Mouse (Mus musculus): ENCODE measurements around the gene Miox. TPM values are rescaled to one million over a fixed set of nuclear protein-coding genes. Genes with fewer than 3 reads are reported as not detected.

Miox gene
- polyA plus RNA-seq, 1 experiment from 2014 or later = not detected

- H3K4me1 ChIP-seq (ENCODE audit: control insufficient read depth, insufficient read depth, low read length) = peaks cover 6% of the 10 kb centered on the region; the same call in 1 of the 2 replicates
- peaks cover 10% of the 10 kb centered on the region for H3K36me3 ChIP-seq (ENCODE audit: control insufficient read depth, insufficient read depth, low read length)
- H3K4me2 ChIP-seq (ENCODE audit: low read length) = no peak within 1 kb of the TSS
- ATAC-seq (no peak), DNase-seq (ENCODE audit: low spot score) (no peak)
- H3K4me3 ChIP-seq (ENCODE audit: low read depth, low read length) = no peak within 1 kb of the TSS
- 18% methylated on average over 16 of the region's 16 CpGs for WGBS
- H3K9me3 ChIP-seq (replicated peaks; ENCODE audit: control insufficient read depth, low read length) = no peaks in the 10 kb centered on the region
- no peak within 1 kb of the TSS for H3K9ac ChIP-seq (ENCODE audit: low read length)
- no peak within 1 kb of the TSS for H3K27ac ChIP-seq (ENCODE audit: low read depth, low read length)
- peaks cover 46% of the 10 kb centered on the region for H3K27me3 ChIP-seq (replicated peaks; ENCODE audit: control insufficient read depth, insufficient read depth, low read length)
These were observed 42.8 kb downstream of the Miox start, which contains the start of gene Tymp for GRCm38 (mm10) chr15:89376957-89377356. Gene Tymp, minus strand, starts transcription at chr15:89377039.

- H3K9ac ChIP-seq (ENCODE audit: low read length) = no peak overlapping the region
- H3K27me3 ChIP-seq (replicated peaks; ENCODE audit: control insufficient read depth, insufficient read depth, low read length) = peaks cover 46% of the 10 kb centered on the region
- WGBS = 6% methylated on average over 18 of the region's 18 CpGs
- H3K36me3 ChIP-seq (ENCODE audit: control insufficient read depth, insufficient read depth, low read length) = peaks cover 6% of the 10 kb centered on the region
- no peak overlapping the region for H3K4me3 ChIP-seq (ENCODE audit: low read depth, low read length)
- ATAC-seq = no peak
- H3K4me1 ChIP-seq (ENCODE audit: control insufficient read depth, insufficient read depth, low read length) = peaks cover 6% of the 10 kb centered on the region; the same call in 1 of the 2 replicates
- no peak overlapping the region for H3K27ac ChIP-seq (ENCODE audit: low read depth, low read length)
- H3K4me2 ChIP-seq (ENCODE audit: low read length) = no peak overlapping the region
- no peaks in the 10 kb centered on the region for H3K9me3 ChIP-seq (replicated peaks; ENCODE audit: control insufficient read depth, low read length)
- no peak for DNase-seq (ENCODE audit: low spot score)
These were observed 43.2 kb downstream of the Miox start for GRCm38 (mm10) chr15:89377362-89377761.

DNA sequence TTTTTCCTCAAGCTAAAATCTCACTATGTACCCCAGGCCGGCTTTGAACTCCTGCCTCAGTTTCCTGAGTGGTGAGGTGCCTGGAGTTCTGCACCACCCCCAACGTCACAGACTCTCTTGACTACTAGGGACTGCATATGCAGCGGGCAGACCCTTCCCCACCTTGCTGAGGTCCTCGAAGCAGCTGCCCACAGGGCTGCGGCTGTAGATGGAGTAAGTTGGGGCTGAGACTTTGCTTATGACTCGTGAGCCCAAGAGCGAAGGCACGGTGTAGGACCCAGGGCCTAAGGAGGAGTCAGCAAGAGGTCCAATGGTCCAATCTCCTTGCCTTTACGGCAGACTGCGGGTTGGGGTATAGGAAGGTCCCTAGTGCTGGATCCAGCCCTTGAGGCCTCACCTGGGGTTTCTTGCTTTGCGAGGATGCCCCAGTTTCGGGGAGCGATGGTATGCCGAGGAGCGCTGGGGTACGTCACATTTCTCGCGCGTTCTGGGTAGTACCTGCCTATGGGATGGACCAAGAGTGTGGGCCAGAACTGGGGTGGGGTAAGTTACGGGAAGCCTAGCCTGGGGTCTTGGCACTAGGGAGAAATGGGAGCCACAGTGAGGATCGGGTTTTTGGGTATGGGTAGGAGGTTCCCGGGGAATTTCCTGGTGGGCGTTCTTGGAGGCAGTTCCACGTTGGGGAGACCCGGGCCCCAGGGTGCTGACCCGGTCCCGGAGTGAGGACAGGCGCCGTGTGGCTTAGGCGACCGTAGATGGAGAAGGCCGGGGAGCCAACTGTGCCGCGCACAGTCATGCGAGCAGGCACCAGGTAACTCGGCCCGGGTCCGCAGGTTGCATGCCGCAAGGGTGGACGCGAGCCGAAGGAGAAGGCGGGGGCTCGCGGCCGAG lies 44.0 kb downstream of the Miox start:
- DNase-seq (ENCODE audit: low spot score) (no peak), ATAC-seq (no peak)
- Histone ChIP-seq H3K27ac (ENCODE audit: low read depth, low read length) (no peak overlapping the region), H3K36me3 (ENCODE audit: control insufficient read depth, insufficient read depth, low read length) (no peaks in the 10 kb centered on the region), H3K9me3 (replicated peaks; ENCODE audit: control insufficient read depth, low read length) (no peaks in the 10 kb centered on the region), H3K27me3 (replicated peaks; ENCODE audit: control insufficient read depth, insufficient read depth, low read length) (peaks cover 46% of the 10 kb centered on the region), H3K4me3 (ENCODE audit: low read depth, low read length) (peak overlapping the region; percentile 27), H3K9ac (ENCODE audit: low read length) (peak overlapping the region; percentile 52), H3K4me1 (ENCODE audit: control insufficient read depth, insufficient read depth, low read length) (peaks cover 4% of the 10 kb centered on the region; the same call in 1 of the 2 replicates), H3K4me2 (ENCODE audit: low read length) (peak overlapping the region; percentile 58)
- 15% methylated on average over 43 of the region's 46 CpGs for WGBS

GRCm38 (mm10) chr15:89378831-89379401 lies 44.7 kb downstream of the Miox start, which contains the start of gene Odf3b:
Gene Odf3b, minus strand, starts transcription at chr15:89379282.
- no peaks in the 10 kb centered on the region for H3K36me3 ChIP-seq (ENCODE audit: control insufficient read depth, insufficient read depth, low read length)
- DNase-seq (ENCODE audit: low spot score) (peak; percentile 24), ATAC-seq (no peak)
- H3K27me3 ChIP-seq (replicated peaks; ENCODE audit: control insufficient read depth, insufficient read depth, low read length) = peaks cover 46% of the 10 kb centered on the region
- H3K4me2 ChIP-seq (ENCODE audit: low read length) = peak within 1 kb of the TSS; percentile 58
- peak within 1 kb of the TSS; percentile 52 for H3K9ac ChIP-seq (ENCODE audit: low read length)
- WGBS = under 1% methylated on average over 28 of the region's 33 CpGs
- H3K9me3 ChIP-seq (replicated peaks; ENCODE audit: control insufficient read depth, low read length) = no peaks in the 10 kb centered on the region
- H3K4me3 ChIP-seq (ENCODE audit: low read depth, low read length) = peak within 1 kb of the TSS; percentile 27
- no peak within 1 kb of the TSS for H3K27ac ChIP-seq (ENCODE audit: low read depth, low read length)
- peaks cover 4% of the 10 kb centered on the region; the same call in 1 of the 2 replicates for H3K4me1 ChIP-seq (ENCODE audit: control insufficient read depth, insufficient read depth, low read length)

GRCm38 (mm10) chr15:89379429-89379828 lies 45.2 kb downstream of the Miox start:
- Histone ChIP-seq H3K4me3 (ENCODE audit: low read depth, low read length) (peak overlapping the region; percentile 27), H3K4me2 (ENCODE audit: low read length) (peak overlapping the region; percentile 58), H3K9ac (ENCODE audit: low read length) (peak overlapping the region; percentile 52; the same call in 1 of the 2 replicates), H3K27ac (ENCODE audit: low read depth, low read length) (no peak overlapping the region), H3K36me3 (ENCODE audit: control insufficient read depth, insufficient read depth, low read length) (no peaks in the 10 kb centered on the region), H3K4me1 (ENCODE audit: control insufficient read depth, insufficient read depth, low read length) (peaks cover 4% of the 10 kb centered on the region; the same call in 1 of the 2 replicates), H3K9me3 (replicated peaks; ENCODE audit: control insufficient read depth, low read length) (no peaks in the 10 kb centered on the region), H3K27me3 (replicated peaks; ENCODE audit: control insufficient read depth, insufficient read depth, low read length) (peaks cover 46% of the 10 kb centered on the region)
- 13% methylated on average over 10 of the region's 10 CpGs for WGBS
- DNase-seq (ENCODE audit: low spot score) = no peak
- no peak for ATAC-seq

DNA sequence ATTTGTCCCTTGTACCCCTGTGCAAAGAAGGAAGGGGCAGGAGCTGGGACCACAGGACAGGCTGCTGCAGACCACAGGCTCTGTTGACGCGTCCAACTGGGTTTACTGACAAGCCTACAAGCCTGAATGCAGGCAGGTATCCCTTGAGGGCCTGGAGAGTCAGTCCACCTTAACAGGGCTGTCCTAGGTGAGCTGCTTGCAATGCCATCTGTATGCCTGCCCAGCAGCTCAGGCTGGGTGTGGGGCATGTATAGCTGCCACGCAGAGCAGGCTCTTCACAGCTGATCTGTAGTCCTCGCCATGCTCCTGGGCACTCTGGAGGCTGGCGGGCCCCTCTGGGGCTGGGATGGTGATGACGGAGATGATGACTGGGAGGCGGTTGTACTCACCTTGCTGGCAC lies 50.4 kb downstream of the Miox start, which contains the start of gene Klhdc7b:
Gene Klhdc7b, plus strand, starts transcription at position 301 of the 400 bp plus-strand sequence.
- Histone ChIP-seq H3K27ac (ENCODE audit: low read depth, low read length) (no peak within 1 kb of the TSS), H3K36me3 (ENCODE audit: control insufficient read depth, insufficient read depth, low read length) (no peaks in the 10 kb centered on the region), H3K27me3 (replicated peaks; ENCODE audit: control insufficient read depth, insufficient read depth, low read length) (peaks cover 9% of the 10 kb centered on the region), H3K4me2 (ENCODE audit: low read length) (no peak within 1 kb of the TSS), H3K9ac (ENCODE audit: low read length) (no peak within 1 kb of the TSS), H3K4me1 (ENCODE audit: control insufficient read depth, insufficient read depth, low read length) (no peaks in the 10 kb centered on the region; the same call in 1 of the 2 replicates), H3K9me3 (replicated peaks; ENCODE audit: control insufficient read depth, low read length) (no peaks in the 10 kb centered on the region), H3K4me3 (ENCODE audit: low read depth, low read length) (no peak within 1 kb of the TSS)
- DNase-seq (ENCODE audit: low spot score) (no peak), ATAC-seq (no peak)
- WGBS = 91% methylated on average over 7 of the region's 7 CpGs

Small RNAs within 50 kb of the gene (microRNA-seq; reads per million reads assigned to microRNA genes)
- gene Mir6959 = not detected

Other genes starting within 250 kb of the Miox start
- gene Selenoo, start 245.3 kb upstream of the Miox start, polyA plus RNA-seq (2014; fragmentation: Nextera tagmentation; extraction: Ambion mirVana) = 20.9 and 24.7 TPM in 2 replicates
- 15.9 and 17.0 TPM in 2 replicates for gene Tubgcp6, start 211.3 kb upstream of the Miox start, polyA plus RNA-seq (2014; fragmentation: Nextera tagmentation; extraction: Ambion mirVana)
- gene Hdac10, start 205.7 kb upstream of the Miox start, polyA plus RNA-seq (2014; fragmentation: Nextera tagmentation; extraction: Ambion mirVana) = 18.4 and 25.4 TPM in 2 replicates
- 4.8 and 5.1 TPM in 2 replicates for gene Mapk12, start 193.7 kb upstream of the Miox start, polyA plus RNA-seq (2014; fragmentation: Nextera tagmentation; extraction: Ambion mirVana)
- 28.1 and 30.1 TPM in 2 replicates for gene Mapk11, start 184.8 kb upstream of the Miox start, polyA plus RNA-seq (2014; fragmentation: Nextera tagmentation; extraction: Ambion mirVana)
- gene Plxnb2, start 153.6 kb upstream of the Miox start, polyA plus RNA-seq (2014; fragmentation: Nextera tagmentation; extraction: Ambion mirVana) = 101 TPM in 2 replicates
- 39.0 and 49.2 TPM in 2 replicates for gene Dennd6b, start 137.9 kb upstream of the Miox start, polyA plus RNA-seq (2014; fragmentation: Nextera tagmentation; extraction: Ambion mirVana)
- gene Ppp6r2, start 122.8 kb upstream of the Miox start, polyA plus RNA-seq (2014; fragmentation: Nextera tagmentation; extraction: Ambion mirVana) = 69.4 and 77.1 TPM in 2 replicates
- gene Sbf1, start 19.1 kb upstream of the Miox start, polyA plus RNA-seq (2014; fragmentation: Nextera tagmentation; extraction: Ambion mirVana) = 61.8 and 82.8 TPM in 2 replicates
- gene Adm2, start 11.7 kb upstream of the Miox start, polyA plus RNA-seq (2014; fragmentation: Nextera tagmentation; extraction: Ambion mirVana) = not detected in 2 replicates
- 19.9 and 22.1 TPM in 2 replicates for gene Lmf2, start 21.3 kb downstream of the Miox start, polyA plus RNA-seq (2014; fragmentation: Nextera tagmentation; extraction: Ambion mirVana)
- gene Ncaph2, start 21.3 kb downstream of the Miox start, polyA plus RNA-seq (2014; fragmentation: Nextera tagmentation; extraction: Ambion mirVana) = 132 and 141 TPM in 2 replicates
- gene Sco2, start 39.4 kb downstream of the Miox start, polyA plus RNA-seq (2014; fragmentation: Nextera tagmentation; extraction: Ambion mirVana) = 14.7 and 16.4 TPM in 2 replicates
- gene Tymp, start 42.6 kb downstream of the Miox start, polyA plus RNA-seq (2014; fragmentation: Nextera tagmentation; extraction: Ambion mirVana) = 2.4 and 2.8 TPM in 2 replicates
- 2.8 and 2.9 TPM in 2 replicates for gene Odf3b, start 44.9 kb downstream of the Miox start, polyA plus RNA-seq (2014; fragmentation: Nextera tagmentation; extraction: Ambion mirVana)
- not detected in 2 replicates for gene Klhdc7b, start 50.5 kb downstream of the Miox start, polyA plus RNA-seq (2014; fragmentation: Nextera tagmentation; extraction: Ambion mirVana)
- not detected in 2 replicates for gene Syce3, start 76.1 kb downstream of the Miox start, polyA plus RNA-seq (2014; fragmentation: Nextera tagmentation; extraction: Ambion mirVana)
- 0.79 and 0.89 TPM in 2 replicates for gene Cpt1b, start 91.5 kb downstream of the Miox start, polyA plus RNA-seq (2014; fragmentation: Nextera tagmentation; extraction: Ambion mirVana)
- gene C730034F03Rik, start 95.2 kb downstream of the Miox start, polyA plus RNA-seq (2014; fragmentation: Nextera tagmentation; extraction: Ambion mirVana) = 1.3 and 2.0 TPM in 2 replicates
- gene Gm44502, start 95.3 kb downstream of the Miox start, polyA plus RNA-seq (2014; fragmentation: Nextera tagmentation; extraction: Ambion mirVana) = not detected in 2 replicates
- gene Chkb, start 95.5 kb downstream of the Miox start, polyA plus RNA-seq (2014; fragmentation: Nextera tagmentation; extraction: Ambion mirVana) = 59.3 and 66.3 TPM in 2 replicates
- gene Mapk8ip2, start 119.5 kb downstream of the Miox start, polyA plus RNA-seq (2014; fragmentation: Nextera tagmentation; extraction: Ambion mirVana) = 32.1 and 45.0 TPM in 2 replicates
- gene Arsa, start 143.0 kb downstream of the Miox start, polyA plus RNA-seq (2014; fragmentation: Nextera tagmentation; extraction: Ambion mirVana) = 14.0 and 16.5 TPM in 2 replicates
- 4.8 and 6.0 TPM in 2 replicates for gene Shank3, start 165.2 kb downstream of the Miox start, polyA plus RNA-seq (2014; fragmentation: Nextera tagmentation; extraction: Ambion mirVana)
- 0.63 and 1.2 TPM in 2 replicates for gene Acr, start 233.9 kb downstream of the Miox start, polyA plus RNA-seq (2014; fragmentation: Nextera tagmentation; extraction: Ambion mirVana)

Measured in forebrain, embryonic 14.5 days (tissue).